Mouse (Mus musculus) hindbrain, embryonic 16.5 days (tissue): Measurements from ENCODE around the gene R3hdml. TPM values are rescaled to one million over a fixed set of nuclear protein-coding genes. Genes with fewer than 3 reads are reported as not detected.
A peak's percentile ranks its signal among the peaks of the same experiment; 100 is the strongest.
"Not testable (repeated sequence)": the region's sequence is repeated elsewhere in the genome, so short reads cannot be mapped to it uniquely, and the experiment has no call there.

Experiments
- ATAC-seq: fragments of 200-750 bp; cut with Nextera tagmentation; 2 replicates; pipeline ENCODE4 v1.8.0; 2017; ENCODE audit warnings: moderate TSS enrichment, moderate library complexity
- H3K27ac ChIP-seq: fragments of 300-500 bp; sonication (generic); 2 replicates; pipeline ENCODE4 v1.5.1; 2014; ENCODE audit warnings: low read depth, mild to moderate bottlenecking, control low read depth, low read length, moderate library complexity
- H3K27me3 ChIP-seq: fragments of 300-500 bp; sonication (generic); replicated peaks from 2 replicates; pipeline ENCODE4 v1.6.1; 2014; ENCODE audit warnings: low read length; ENCODE audit not compliant: control insufficient read depth, insufficient read depth
- H3K36me3 ChIP-seq: fragments of 300-500 bp; sonication (generic); 2 replicates; pipeline ENCODE4 v1.6.1; 2014; ENCODE audit warnings: mild to moderate bottlenecking, low read length, moderate library complexity, mixed read lengths; ENCODE audit not compliant: control insufficient read depth, insufficient read depth
- H3K4me1 ChIP-seq: fragments of 300-500 bp; sonication (generic); 2 replicates; pipeline ENCODE4 v1.6.1; 2014; ENCODE audit warnings: low read depth, low read length; ENCODE audit not compliant: control insufficient read depth, insufficient read depth
- H3K4me2 ChIP-seq: fragments of 300-500 bp; sonication (generic); 2 replicates; pipeline ENCODE4 v1.6.1; 2014; ENCODE audit warnings: mild to moderate bottlenecking, low read length, control low read depth, moderate library complexity
- H3K4me3 ChIP-seq: fragments of 300-500 bp; sonication (generic); 2 replicates; pipeline ENCODE4 v1.5.1; 2014; ENCODE audit warnings: mild to moderate bottlenecking, low read length, control low read depth, moderate library complexity
- H3K9ac ChIP-seq: fragments of 300-500 bp; sonication (generic); 2 replicates; pipeline ENCODE4 v1.6.1; 2014; ENCODE audit warnings: low read depth, mild to moderate bottlenecking, control low read depth, low read length, moderate library complexity
- H3K9me3 ChIP-seq: fragments of 300-500 bp; sonication (generic); 2 replicates; pipeline ENCODE4 v1.6.1; 2014; ENCODE audit warnings: mild to moderate bottlenecking, low read length, moderate library complexity; ENCODE audit not compliant: control insufficient read depth
- WGBS: fragments of 180-500 bp; shearing (Covaris S2); extraction: QIAGEN DNeasy Blood & Tissue Kit; methylation state at CpG from one replicate; pipeline ENCODE4 v1.1.7; 2014; 5-methylcytosine and 5-hydroxymethylcytosine counted together
- polyA plus RNA-seq: library from polyadenylated mRNA; unstranded; fragments of >200 nt; fragmentation: Nextera tagmentation; extraction: Ambion mirVana; gene quantifications from 2 replicates; pipeline ENCODE4 v1.2.1, GENCODE M21; 2015

The R3hdml gene
- polyA plus RNA-seq, 1 experiment from 2014 or later = 1.0 TPM

DNA sequence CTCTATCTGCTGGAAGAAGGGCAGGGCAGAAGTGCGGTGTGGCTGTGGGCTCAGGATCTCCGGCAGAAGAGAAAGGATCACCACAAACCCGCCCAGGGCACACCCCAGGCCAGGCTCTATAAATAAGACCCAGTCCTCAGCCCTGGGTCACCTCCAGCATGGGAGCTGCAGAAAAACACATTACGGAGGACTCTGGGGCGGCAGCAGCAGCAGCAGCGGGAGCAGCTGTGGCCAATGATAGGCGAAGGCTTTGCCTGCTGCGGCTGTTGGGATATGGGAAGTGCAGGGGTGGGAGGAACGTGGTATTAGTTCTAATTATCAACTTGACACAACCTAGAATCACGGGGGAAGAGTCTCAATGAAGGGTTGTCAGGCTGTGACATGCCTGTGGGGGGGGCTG lies 32.7 kb upstream of the R3hdml start:
- Histone ChIP-seq H3K9me3 (no peaks in the 10 kb centered on the region), H3K9ac (peak overlapping the region; percentile 38), H3K4me1 (peaks cover 7% of the 10 kb centered on the region; the same call in 1 of the 2 replicates), H3K27ac (peak overlapping the region; percentile 58), H3K36me3 (peaks cover 7% of the 10 kb centered on the region), H3K27me3 (no peaks in the 10 kb centered on the region), H3K4me2 (peak overlapping the region; percentile 35), H3K4me3 (peak overlapping the region; percentile 6; the same call in 1 of the 2 replicates)
- WGBS = 37% methylated on average over 10 of the region's 10 CpGs
- peak; percentile 47 for ATAC-seq

DNA sequence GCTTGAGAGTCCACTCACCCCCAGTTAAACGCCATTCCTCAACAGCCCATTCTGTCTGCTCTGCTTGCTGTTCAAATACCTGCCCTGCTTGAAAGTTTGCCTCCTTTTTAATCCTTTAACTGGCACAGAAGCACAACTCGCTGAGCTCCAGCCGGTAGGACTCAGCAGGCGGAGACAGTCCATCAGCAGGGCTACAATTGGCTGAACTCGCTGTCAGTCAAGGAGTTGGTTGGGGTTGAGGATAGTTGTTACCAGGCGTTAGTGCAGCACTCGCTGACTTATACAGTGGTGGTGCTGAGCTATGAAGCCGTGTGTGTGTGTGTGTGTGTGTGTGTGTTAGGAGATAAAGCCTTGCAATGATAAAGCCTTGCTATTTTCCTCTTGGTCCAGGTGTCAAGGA lies 31.5 kb upstream of the R3hdml start:
- Histone ChIP-seq H3K27ac (no peak overlapping the region), H3K27me3 (no peaks in the 10 kb centered on the region), H3K9ac (no peak overlapping the region), H3K4me1 (peaks cover 7% of the 10 kb centered on the region; the same call in 1 of the 2 replicates), H3K4me2 (no peak overlapping the region), H3K36me3 (peaks cover under 1% of the 10 kb centered on the region; the same call in 1 of the 2 replicates), H3K9me3 (no peaks in the 10 kb centered on the region), H3K4me3 (no peak overlapping the region)
- no peak for ATAC-seq
- 91% methylated on average over 8 of the region's 8 CpGs for WGBS

DNA sequence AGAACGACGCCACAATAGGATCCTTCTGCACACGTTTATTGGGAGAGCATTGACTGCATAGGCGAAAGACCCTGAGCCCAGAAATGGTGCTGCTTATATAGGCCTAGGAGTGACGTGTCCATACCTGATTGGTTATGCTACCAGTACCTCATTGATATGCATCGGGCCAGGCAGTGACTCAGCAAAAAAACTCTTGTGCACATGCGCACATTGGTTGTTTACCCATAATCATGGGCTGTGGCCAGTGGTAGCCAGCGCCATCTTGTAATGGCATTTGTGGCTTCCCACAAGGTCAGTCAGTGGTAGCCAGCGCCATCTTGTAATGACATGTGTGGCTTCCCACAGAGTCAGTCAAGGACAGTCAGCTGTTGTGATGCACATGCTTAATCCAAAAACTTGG lies 30.8 kb upstream of the R3hdml start:
- not testable (repeated sequence) for H3K27ac ChIP-seq, H3K9me3 ChIP-seq, H3K9ac ChIP-seq, H3K4me2 ChIP-seq, H3K36me3 ChIP-seq, H3K4me1 ChIP-seq, H3K27me3 ChIP-seq, ATAC-seq, H3K4me3 ChIP-seq
- WGBS = 91% methylated on average over 8 of the region's 9 CpGs

DNA sequence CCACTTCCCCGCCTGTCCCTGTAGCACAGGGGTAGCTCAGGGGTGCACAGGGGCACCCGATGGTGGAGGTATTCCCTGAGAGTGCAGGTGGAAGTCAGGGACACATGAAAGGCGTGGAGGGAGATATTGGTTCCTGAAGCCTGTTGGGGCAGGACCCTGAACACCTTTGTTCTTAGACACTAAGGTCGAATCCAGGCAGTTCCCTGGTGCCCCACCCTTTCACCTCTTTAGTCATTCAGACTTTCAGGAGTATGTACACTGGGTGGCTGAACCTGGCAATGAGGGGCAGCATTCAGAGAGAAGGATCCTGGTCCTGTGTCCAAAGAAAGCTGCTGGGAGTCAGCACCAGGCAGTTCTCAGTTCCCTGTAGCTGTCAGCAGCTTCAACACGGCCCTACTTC lies 29.7 kb upstream of the R3hdml start:
- H3K4me3 ChIP-seq = no peak overlapping the region
- H3K4me1 ChIP-seq = peaks cover 7% of the 10 kb centered on the region; the same call in 1 of the 2 replicates

DNA sequence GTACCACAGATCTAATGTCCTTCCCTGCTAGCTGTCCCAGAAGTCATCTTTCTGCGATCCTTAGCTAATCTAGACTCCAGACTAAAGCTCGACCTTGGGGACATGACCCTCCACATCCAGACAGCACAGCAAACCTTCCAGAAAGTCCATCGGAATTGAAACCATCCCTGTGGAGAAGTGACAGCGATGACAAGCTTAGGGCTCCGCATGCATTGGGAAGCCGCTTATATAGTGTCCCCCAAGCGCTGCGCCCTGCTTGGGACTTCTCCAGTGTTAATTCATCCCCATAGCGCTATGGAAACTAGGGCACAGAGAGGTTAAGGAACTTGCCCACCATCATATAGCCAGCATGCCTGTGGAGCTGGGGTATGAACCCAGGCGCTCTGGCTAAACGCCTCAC lies 29.3 kb upstream of the R3hdml start:
- H3K36me3 ChIP-seq = peaks cover 11% of the 10 kb centered on the region
- no peaks in the 10 kb centered on the region for H3K9me3 ChIP-seq
- no peak overlapping the region for H3K4me3 ChIP-seq
- no peak overlapping the region for H3K4me2 ChIP-seq
- H3K4me1 ChIP-seq = peaks cover 7% of the 10 kb centered on the region; the same call in 1 of the 2 replicates
- 80% methylated on average over 11 of the region's 11 CpGs for WGBS
- no peak for ATAC-seq
- H3K27ac ChIP-seq = no peak overlapping the region
- no peaks in the 10 kb centered on the region for H3K27me3 ChIP-seq
- H3K9ac ChIP-seq = no peak overlapping the region

More for the DNA sequence above, 29.7 kb upstream of the R3hdml start:
- no peak for ATAC-seq
- no peak overlapping the region for H3K9ac ChIP-seq
- no peak overlapping the region for H3K27ac ChIP-seq
- WGBS = 82% methylated on average over 5 of the region's 5 CpGs
- no peak overlapping the region for H3K4me2 ChIP-seq
- no peaks in the 10 kb centered on the region for H3K27me3 ChIP-seq
- no peaks in the 10 kb centered on the region for H3K9me3 ChIP-seq
- peaks cover 8% of the 10 kb centered on the region for H3K36me3 ChIP-seq

DNA sequence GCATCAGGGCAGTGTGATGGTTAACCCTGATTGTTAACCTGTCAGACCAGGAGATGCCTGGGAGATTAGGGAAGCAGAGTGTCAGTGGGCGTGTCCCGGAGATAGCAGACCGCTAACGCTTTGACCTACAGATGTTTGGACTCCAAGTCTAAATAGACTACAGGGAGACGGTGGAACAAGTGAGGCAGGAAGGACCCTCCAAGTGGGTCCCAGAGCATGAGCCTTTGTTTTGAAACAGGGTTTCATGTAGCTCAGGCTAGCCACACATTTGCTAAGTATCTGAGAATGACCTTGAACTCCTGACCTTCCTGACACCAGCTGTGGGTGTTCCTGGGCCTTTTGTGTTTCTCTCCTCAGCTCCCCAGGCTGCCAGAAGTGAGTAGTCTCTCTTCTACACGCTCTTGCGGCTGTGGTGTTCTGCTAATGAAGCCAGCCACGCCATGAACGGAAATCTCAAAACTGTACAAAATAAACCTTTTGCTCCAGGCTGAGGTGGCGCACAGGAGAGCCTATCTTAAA lies 28.8 kb upstream of the R3hdml start:
- WGBS = 73% methylated on average over 10 of the region's 10 CpGs
- Histone ChIP-seq H3K27me3 (no peaks in the 10 kb centered on the region), H3K4me2 (no peak overlapping the region), H3K27ac (no peak overlapping the region), H3K9me3 (no peaks in the 10 kb centered on the region), H3K4me3 (no peak overlapping the region), H3K9ac (no peak overlapping the region), H3K36me3 (peaks cover 16% of the 10 kb centered on the region), H3K4me1 (peaks cover 7% of the 10 kb centered on the region; the same call in 1 of the 2 replicates)
- no peak for ATAC-seq

DNA sequence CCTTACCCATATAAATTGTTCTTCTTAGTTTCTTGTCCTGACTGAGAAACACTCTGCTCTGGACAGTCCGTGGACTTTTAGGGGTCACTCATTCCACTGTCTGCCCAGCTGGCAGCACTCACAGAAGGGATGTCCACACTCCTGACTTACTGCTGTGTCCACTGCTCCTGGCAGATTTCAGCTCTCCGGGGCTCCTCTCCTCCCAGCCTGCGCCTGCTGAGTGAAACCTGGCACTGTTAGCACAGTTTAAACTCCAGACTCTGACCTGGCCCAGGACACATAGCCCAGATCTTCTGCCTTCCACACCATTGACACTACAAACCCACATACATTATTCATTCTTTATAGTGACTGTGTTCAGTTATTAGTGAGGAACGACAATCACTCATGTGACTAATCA lies 28.1 kb upstream of the R3hdml start:
- Histone ChIP-seq H3K4me1 (peaks cover 4% of the 10 kb centered on the region; the same call in 1 of the 2 replicates), H3K9ac (no peak overlapping the region), H3K4me2 (no peak overlapping the region), H3K27me3 (no peaks in the 10 kb centered on the region), H3K9me3 (no peaks in the 10 kb centered on the region), H3K27ac (no peak overlapping the region), H3K4me3 (no peak overlapping the region), H3K36me3 (peaks cover 17% of the 10 kb centered on the region)
- 74% methylated on average over 4 of the region's 4 CpGs for WGBS
- ATAC-seq = no peak

DNA sequence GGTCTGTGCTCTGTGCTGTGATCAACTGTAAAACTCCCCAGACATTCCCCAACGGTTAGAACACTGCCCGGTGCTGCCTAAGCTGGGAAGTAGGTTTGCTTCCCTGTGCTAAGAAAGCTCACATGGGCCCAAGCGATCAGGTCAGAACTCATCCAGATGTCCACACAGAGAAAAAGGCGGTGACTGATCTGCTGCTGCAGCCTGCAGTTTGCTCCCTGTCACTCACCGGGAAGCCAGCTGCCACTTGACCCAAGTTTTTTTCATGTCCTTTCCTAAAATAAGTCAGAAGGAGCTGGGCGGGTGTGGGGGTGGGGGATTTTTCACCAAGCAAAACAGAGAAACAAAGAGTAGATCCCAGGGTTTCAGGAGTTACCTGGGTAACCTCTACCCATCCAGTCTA lies 27.6 kb upstream of the R3hdml start:
- Histone ChIP-seq H3K4me2 (no peak overlapping the region), H3K9ac (no peak overlapping the region), H3K36me3 (peaks cover 20% of the 10 kb centered on the region), H3K4me1 (no peaks in the 10 kb centered on the region), H3K27me3 (no peaks in the 10 kb centered on the region), H3K9me3 (no peaks in the 10 kb centered on the region), H3K4me3 (no peak overlapping the region), H3K27ac (no peak overlapping the region)
- WGBS = 73% methylated on average over 6 of the region's 6 CpGs
- no peak for ATAC-seq

DNA sequence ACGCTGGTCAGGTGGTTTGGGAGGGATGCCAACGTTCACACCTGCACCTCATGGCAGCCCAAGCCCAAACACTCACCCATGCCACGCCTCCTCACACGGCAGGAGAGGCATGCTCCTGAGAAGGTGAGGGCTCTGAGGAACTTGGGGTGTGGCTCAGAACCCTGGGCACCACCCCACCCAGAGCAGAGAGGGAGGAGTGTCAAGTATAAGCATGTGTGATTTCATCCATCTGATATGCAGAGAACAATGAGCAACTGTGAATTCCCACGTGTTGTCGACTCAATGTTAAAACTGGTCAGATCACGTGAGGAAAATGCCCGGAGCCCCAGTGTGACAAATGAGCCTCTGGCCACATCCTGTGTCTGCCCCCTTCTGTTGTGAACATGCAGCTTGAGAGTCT lies 25.3 kb upstream of the R3hdml start:
- no peak for ATAC-seq
- 84% methylated on average over 8 of the region's 8 CpGs for WGBS

More for the DNA sequence above, 25.3 kb upstream of the R3hdml start:
- Histone ChIP-seq H3K27me3 (no peaks in the 10 kb centered on the region), H3K4me2 (no peak overlapping the region), H3K36me3 (peaks cover 23% of the 10 kb centered on the region), H3K27ac (no peak overlapping the region), H3K4me1 (peaks cover 8% of the 10 kb centered on the region), H3K4me3 (no peak overlapping the region), H3K9me3 (no peaks in the 10 kb centered on the region), H3K9ac (no peak overlapping the region)
